Comparison of ENCODE assay signal across 30 mouse cellular contexts in the genomic region with DNA sequence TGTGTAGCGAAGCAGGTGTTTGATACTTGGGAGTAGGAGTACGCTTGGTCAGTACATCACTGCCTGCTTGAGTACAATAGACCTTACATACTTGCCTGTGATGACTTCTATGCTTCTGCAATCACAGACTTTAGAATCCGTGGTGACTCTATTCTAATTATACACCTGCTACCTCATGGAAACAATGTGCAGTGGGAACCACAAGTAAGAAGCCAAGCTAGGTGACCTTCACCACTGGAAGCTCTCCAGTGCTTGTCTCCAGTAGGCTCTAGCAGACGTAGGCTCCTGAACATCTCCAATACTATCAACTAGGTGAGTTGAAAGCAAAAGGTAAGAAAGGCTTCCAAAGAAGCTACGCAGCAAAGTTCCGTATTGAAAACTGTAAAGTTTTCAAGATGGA. TPM values are rescaled to one million over a fixed set of nuclear protein-coding genes. Genes with fewer than 3 reads are reported as not detected.
DNase-seq lines count a peak whose midpoint lies in the region; ATAC-seq and TF ChIP-seq lines count a peak whose summit lies in the region.
"Had no signal": no experiment of that assay in that cellular context is flagged by ENCODE, and none has a peak within 500 bp of the region (broad histone marks: within the 10 kb centered on the region; RNA-seq: fewer than 3 reads in every experiment).

No protein-coding gene starts in this region.

- H3K9ac ChIP-seq in heart, adult 2 months (ENCODE audit: low read depth, low read length) = no peak overlapping the region
- H3K9ac ChIP-seq: embryonic facial prominence, embryonic 12.5 days; embryonic facial prominence, embryonic 15.5 days; heart, embryonic 13.5 days; hindbrain, embryonic 14.5 days had no signal

- DNase-seq in gastrocnemius, adult 18-20 months (ENCODE audit: low spot score) = peak; percentile 2
- no peak for DNase-seq in gastrocnemius, postnatal 36 days
- peak; percentile 33 to 55 for DNase-seq in heart, adult 2 months
- DNase-seq in heart, postnatal 25 days (ENCODE audit: low spot score) = no peak
- peak; percentile 49 to 66 for DNase-seq in heart, postnatal 10 days
- peak; percentile 31 for DNase-seq in heart, postnatal 4 days
- no peak for DNase-seq in layer of hippocampus, adult 9-10 months (ENCODE audit: low spot score)
- DNase-seq: adrenal gland, adult 8-10 months; adrenal gland, postnatal 25 days; cerebellum, adult 18-20 months; cerebellum, adult 9-10 months; cerebellum, postnatal 14 days; gastrocnemius, postnatal 10 days; kidney, adult 2 months had no signal

- no peaks in the 10 kb centered on the region for H3K27me3 ChIP-seq in heart, adult 2 months (ENCODE audit: control insufficient read depth, insufficient read depth, low read length)
- H3K27me3 ChIP-seq: embryonic facial prominence, embryonic 12.5 days; embryonic facial prominence, embryonic 15.5 days; heart, embryonic 13.5 days had no signal

- 75% methylated on average over 6 of the region's 6 CpGs for WGBS in heart, adult 2 months

- H3K27ac ChIP-seq in heart, adult 2 months = peak overlapping the region; percentile 71
- H3K27ac ChIP-seq: embryonic facial prominence, embryonic 12.5 days; embryonic facial prominence, embryonic 15.5 days; heart, embryonic 13.5 days; hindbrain, embryonic 14.5 days; hindbrain, postnatal 0 days had no signal

- no peaks in the 10 kb centered on the region for H3K79me2 ChIP-seq in heart, adult 2 months (replicated peaks; ENCODE audit: control insufficient read depth, insufficient read depth, low read length)

- intact Hi-C loops in gastrocnemius, postnatal 36 days (cut with DNase I) = no loop called here
- intact Hi-C loops in heart, adult 2 months (cut with DNase I) = loop anchor here (1.0 kb wide), 1 partner anchor 28 kb away; a partner anchor contains a TSS
- intact Hi-C loops in heart, postnatal 25 days (cut with DNase I) = no loop called here
- intact Hi-C loops in heart, postnatal 10 days (cut with DNase I) = no loop called here

- TF ChIP-seq EP300 in heart, adult 2 months (IDR thresholded peaks at IDR 0.05; ENCODE audit: insufficient read depth, low read depth, low read length) = no peak

- no peak for TF ChIP-seq POLR2A in heart, adult 2 months (IDR thresholded peaks at IDR 0.05; ENCODE audit: insufficient read depth, low read depth, low read length)

- no peak for ATAC-seq in inflammation-experienced regulatory T-cells, adult 6 months
- ATAC-seq: activated CD4-positive, CD25-positive, alpha-beta regulatory T cell, adult 4 months; forebrain, embryonic 14.5 days; hindbrain, postnatal 0 days; intestine, postnatal 0 days had no signal

- H3K36me3 ChIP-seq in heart, adult 2 months (ENCODE audit: control insufficient read depth, insufficient read depth, low read length) = no peaks in the 10 kb centered on the region
- H3K36me3 ChIP-seq: embryonic facial prominence, embryonic 12.5 days; embryonic facial prominence, embryonic 15.5 days; heart, embryonic 13.5 days had no signal

- H3K4me3 ChIP-seq in heart, adult 2 months = no peak overlapping the region
- H3K4me3 ChIP-seq: embryonic facial prominence, embryonic 12.5 days; embryonic facial prominence, embryonic 15.5 days; heart, embryonic 13.5 days had no signal

- no peaks in the 10 kb centered on the region for H3K4me1 ChIP-seq in heart, adult 2 months (ENCODE audit: control insufficient read depth, insufficient read depth, low read length)
- H3K4me1 ChIP-seq: embryonic facial prominence, embryonic 12.5 days; embryonic facial prominence, embryonic 15.5 days; heart, embryonic 13.5 days had no signal

- TF ChIP-seq CTCF in heart, adult 2 months (IDR thresholded peaks at IDR 0.05) = no peak

RNA-seq across cellular contexts. Expression of a gene that starts 27.6 kb away (rescaled TPM):
- total RNA-seq in gastrocnemius, adult 18-20 months (2021) = 10 to 100 TPM; 76.9 to 85.7 TPM
- total RNA-seq in gastrocnemius, postnatal 36 days (2021) = 10 to 100 TPM; 13.0 to 96.7 TPM
- total RNA-seq in heart, adult 2 months (2021) = 1,000 to 10,000 TPM in 1 of 2 experiments, 100 to 1,000 TPM in 1; 836 to 1,017 TPM
- polyA plus RNA-seq in heart, adult 2 months (2012; rRNA removed) = 6.2 and 40.2 TPM in 2 replicates
- total RNA-seq in heart, postnatal 25 days (2021) = 100 to 1,000 TPM; 485 to 551 TPM
- 100 to 1,000 TPM; 135 to 211 TPM for total RNA-seq in heart, postnatal 10 days (2021)
- 10 to 100 TPM; 14.5 to 21.3 TPM for total RNA-seq in heart, postnatal 4 days (2021)
- not detected for polyA plus RNA-seq in inflammation-experienced regulatory T-cells, adult 6 months (2017; shearing (Covaris generic))
- total RNA-seq: adrenal gland, adult 8-10 months; adrenal gland, postnatal 25 days; ES-E14; hindbrain, postnatal 0 days had no signal
- polyA plus RNA-seq: activated CD4-positive, CD25-positive, alpha-beta regulatory T cell, adult 4 months; brain, embryonic 14.5 days; embryonic facial prominence, embryonic 12.5 days; embryonic facial prominence, embryonic 15.5 days; forebrain, embryonic 11.5 days; forebrain, embryonic 14.5 days; heart, embryonic 13.5 days; heart, embryonic 16.5 days; hindbrain, embryonic 11.5 days; hindbrain, embryonic 14.5 days; hindbrain, postnatal 0 days; intestine, embryonic 14.5 days; intestine, postnatal 0 days; kidney, adult 2 months; kidney, embryonic 14.5 days had no signal

Comparison
In these comparisons a context has a peak if more than half of its experiments do, and no peak if none do; other contexts are left out.
1. DNase-seq: peak in gastrocnemius, adult 18-20 months (single experiment), heart, adult 2 months (2 of 2), heart, postnatal 10 days (2 of 2) and heart, postnatal 4 days (single experiment); none in gastrocnemius, postnatal 36 days (0 of 2), heart, postnatal 25 days (single experiment) and layer of hippocampus, adult 9-10 months (single experiment).